Mouse (Mus musculus) midbrain, embryonic 12.5 days (tissue): ENCODE data around the gene Faf2. TPM values are rescaled to one million over a fixed set of nuclear protein-coding genes. Genes with fewer than 3 reads are reported as not detected.

Experiments
- ATAC-seq: fragments of 200-750 bp; cut with Nextera tagmentation; 2 replicates; pipeline ENCODE4 v1.8.0; 2017; ENCODE audit warnings: low read depth, moderate TSS enrichment, moderate library complexity; ENCODE audit not compliant: low FRiP score
- H3K27ac ChIP-seq: fragments of 300-500 bp; sonication (generic); replicated peaks from 2 replicates; pipeline ENCODE4 v1.5.1; 2016; ENCODE audit warnings: mild to moderate bottlenecking
- H3K27me3 ChIP-seq: fragments of 300-500 bp; sonication (generic); 2 replicates; pipeline ENCODE4 v1.6.1; 2016; ENCODE audit warnings: mild to moderate bottlenecking
- H3K36me3 ChIP-seq: fragments of 300-500 bp; sonication (generic); 2 replicates; pipeline ENCODE4 v1.6.1; 2016
- H3K4me1 ChIP-seq: fragments of 300-500 bp; sonication (generic); 2 replicates; pipeline ENCODE4 v1.6.1; 2016
- H3K4me2 ChIP-seq: fragments of 300-500 bp; sonication (generic); replicated peaks from 2 replicates; pipeline ENCODE4 v1.6.1; 2016; ENCODE audit warnings: mild to moderate bottlenecking, moderate library complexity
- H3K4me3 ChIP-seq: fragments of 300-500 bp; sonication (generic); 2 replicates; pipeline ENCODE4 v1.5.1; 2016; ENCODE audit warnings: mild to moderate bottlenecking
- H3K9ac ChIP-seq: fragments of 300-500 bp; sonication (generic); replicated peaks from 2 replicates; pipeline ENCODE4 v1.6.1; 2016; ENCODE audit warnings: mild to moderate bottlenecking, moderate library complexity
- H3K9me3 ChIP-seq: fragments of 300-500 bp; sonication (generic); 2 replicates; pipeline ENCODE4 v1.6.1; 2016; ENCODE audit warnings: mild to moderate bottlenecking
- WGBS: fragments of 180-500 bp; shearing (Covaris S2); methylation state at CpG from one replicate; pipeline ENCODE4 v1.1.7; 2016; 5-methylcytosine and 5-hydroxymethylcytosine counted together
- polyA plus RNA-seq: library from polyadenylated mRNA; unstranded; fragments of >200 nt; fragmentation: Nextera tagmentation; extraction: Ambion mirVana; gene quantifications from 2 replicates; pipeline ENCODE4 v1.2.1, GENCODE M21; 2016

Gene Faf2
- polyA plus RNA-seq, 1 experiment from 2014 or later = 79.5 TPM

DNA sequence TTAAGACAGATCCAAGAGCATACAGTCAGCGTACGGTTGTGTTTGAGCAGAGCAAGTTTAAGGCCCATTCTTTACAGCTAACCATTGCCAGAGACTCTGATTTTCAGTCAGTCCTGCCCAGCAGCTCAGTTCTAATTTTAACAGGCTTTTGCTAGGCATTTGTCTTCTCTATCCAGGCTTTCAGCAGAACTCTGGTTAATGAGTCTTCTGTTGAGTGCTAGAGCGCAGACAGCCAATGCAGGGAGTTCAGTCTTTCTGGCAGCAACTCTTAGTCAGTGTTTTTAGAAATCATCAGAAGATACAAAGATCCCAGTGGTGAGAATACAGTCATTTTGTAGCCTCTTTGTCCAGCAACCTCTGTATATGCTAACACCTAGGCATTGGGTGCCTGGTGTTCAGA lies 28.9 kb downstream of the Faf2 start:
- H3K27me3 ChIP-seq = no peaks in the 10 kb centered on the region
- peaks cover 94% of the 10 kb centered on the region for H3K36me3 ChIP-seq
- 97% methylated on average over 3 of the region's 3 CpGs for WGBS
- no peak overlapping the region for H3K4me3 ChIP-seq
- H3K27ac ChIP-seq = no peak overlapping the region
- H3K4me1 ChIP-seq = no peaks in the 10 kb centered on the region
- no peak overlapping the region for H3K9ac ChIP-seq
- H3K9me3 ChIP-seq = no peaks in the 10 kb centered on the region
- H3K4me2 ChIP-seq = no peak overlapping the region
- ATAC-seq = no peak

DNA sequence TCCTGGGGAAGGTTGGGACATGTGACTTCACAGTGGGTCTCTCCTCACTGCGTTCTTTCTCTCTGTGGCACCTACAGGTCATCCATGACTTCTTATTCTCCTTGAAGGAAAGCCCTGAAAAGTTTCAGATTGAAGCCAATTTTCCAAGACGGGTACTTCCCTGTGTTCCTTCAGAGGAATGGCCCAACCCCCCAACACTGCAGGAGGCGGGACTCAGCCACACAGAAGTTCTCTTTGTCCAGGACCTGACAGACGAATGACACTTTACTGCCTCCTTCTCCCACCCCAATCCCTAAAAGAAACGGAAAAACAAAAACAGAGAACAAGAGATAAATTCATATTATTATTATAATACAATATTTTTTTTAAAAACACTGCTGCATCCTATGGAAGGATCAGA lies 39.3 kb downstream of the Faf2 start:
- H3K4me2 ChIP-seq = no peak overlapping the region
- H3K4me3 ChIP-seq = no peak overlapping the region
- H3K36me3 ChIP-seq = peaks cover 81% of the 10 kb centered on the region
- no peak for ATAC-seq
- no peak overlapping the region for H3K9ac ChIP-seq
- no peaks in the 10 kb centered on the region for H3K9me3 ChIP-seq
- H3K4me1 ChIP-seq = no peaks in the 10 kb centered on the region
- no peaks in the 10 kb centered on the region for H3K27me3 ChIP-seq
- no peak overlapping the region for H3K27ac ChIP-seq
- 74% methylated on average over 5 of the region's 5 CpGs for WGBS

DNA sequence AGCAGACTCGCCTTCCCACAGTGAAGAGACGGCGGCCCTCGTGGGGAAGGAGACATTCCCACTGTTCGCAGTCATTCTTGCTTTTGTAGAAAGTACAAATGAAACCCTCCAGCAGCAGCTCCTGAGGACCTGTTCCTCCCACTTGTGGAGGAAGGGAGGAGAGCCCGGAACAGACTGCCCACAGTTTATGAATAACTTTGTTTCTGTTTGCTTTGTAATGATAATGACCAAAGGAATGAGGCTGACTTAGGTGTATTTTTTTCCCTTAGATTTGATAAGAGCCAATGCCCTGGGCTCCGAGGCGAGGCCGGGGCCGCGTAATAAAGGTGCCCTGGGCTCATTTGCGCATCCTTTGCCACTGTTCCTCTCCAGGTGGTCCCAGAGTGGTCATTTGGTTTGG lies 39.8 kb downstream of the Faf2 start:
- Histone ChIP-seq H3K4me1 (no peaks in the 10 kb centered on the region), H3K4me2 (no peak overlapping the region), H3K36me3 (peaks cover 76% of the 10 kb centered on the region), H3K27ac (no peak overlapping the region), H3K27me3 (no peaks in the 10 kb centered on the region), H3K9me3 (no peaks in the 10 kb centered on the region), H3K4me3 (no peak overlapping the region), H3K9ac (no peak overlapping the region)
- ATAC-seq = no peak
- 92% methylated on average over 12 of the region's 12 CpGs for WGBS

DNA sequence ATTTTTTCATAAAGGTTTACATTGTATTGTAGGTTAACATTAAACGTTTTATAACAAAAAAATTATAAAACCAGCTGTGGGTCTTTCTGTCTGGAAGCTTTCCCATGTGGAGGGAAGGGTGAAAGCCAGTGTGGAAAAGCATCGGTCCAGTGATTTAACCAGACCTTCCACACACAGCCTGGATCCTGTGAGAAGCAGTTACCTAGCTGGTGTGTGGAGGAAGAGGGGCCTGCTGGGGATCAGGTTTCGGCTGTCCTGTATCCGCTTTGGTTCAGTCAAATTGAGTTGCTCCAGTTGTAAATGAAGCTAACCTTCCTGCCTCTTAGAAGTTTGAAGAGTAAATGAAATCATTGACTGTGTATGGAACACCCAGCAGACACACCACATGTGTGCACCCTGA lies 42.4 kb downstream of the Faf2 start:
- no peaks in the 10 kb centered on the region for H3K4me1 ChIP-seq
- H3K4me3 ChIP-seq = no peak overlapping the region
- 92% methylated on average over 4 of the region's 4 CpGs for WGBS
- H3K9me3 ChIP-seq = no peaks in the 10 kb centered on the region
- no peak overlapping the region for H3K4me2 ChIP-seq
- H3K27ac ChIP-seq = no peak overlapping the region
- H3K36me3 ChIP-seq = peaks cover 57% of the 10 kb centered on the region
- no peak for ATAC-seq
- H3K27me3 ChIP-seq = no peaks in the 10 kb centered on the region
- H3K9ac ChIP-seq = no peak overlapping the region

DNA sequence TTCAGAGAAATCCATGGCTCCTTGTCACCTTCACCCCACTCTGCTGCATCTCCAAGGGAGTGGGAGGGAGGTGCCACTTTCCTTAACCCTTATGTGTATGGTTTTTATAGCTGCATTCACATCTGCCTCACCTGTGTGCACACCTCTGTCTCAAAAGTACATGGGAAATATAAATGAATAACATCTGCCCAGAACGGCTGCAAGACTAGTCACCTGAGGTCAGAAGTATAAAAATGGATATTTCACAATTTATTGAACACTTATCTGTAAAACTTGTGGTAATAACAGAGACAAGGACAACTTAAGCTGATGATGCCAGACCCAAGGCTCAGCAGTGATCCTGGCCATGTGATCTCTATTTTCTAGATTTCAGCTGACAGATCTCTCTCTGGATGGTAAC lies 42.9 kb downstream of the Faf2 start:
- 98% methylated on average over 1 of the region's 1 CpGs for whole genome bisulfite sequencing
- no peaks in the 10 kb centered on the region for H3K27me3 ChIP-seq

DNA sequence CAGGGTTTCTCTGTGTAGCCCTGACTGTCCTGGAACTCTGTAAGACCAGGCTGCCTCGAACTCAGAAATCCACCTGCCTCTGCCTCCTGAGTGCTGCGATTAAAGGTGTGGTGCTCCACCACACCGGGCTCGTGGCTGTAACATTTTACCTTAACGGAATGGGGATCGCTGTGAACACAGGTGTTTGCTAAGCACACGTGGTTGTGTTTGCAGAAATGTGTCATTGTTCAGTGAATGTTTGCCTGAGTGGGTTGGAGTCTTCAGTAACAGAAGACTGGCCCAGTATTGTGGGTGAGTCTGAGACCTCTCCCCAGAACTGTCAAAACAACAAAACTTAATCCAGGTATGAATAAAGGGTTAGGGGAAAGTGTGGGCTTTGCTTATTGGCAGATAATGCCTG lies 43.5 kb downstream of the Faf2 start:
- no peak for ATAC-seq
- Histone ChIP-seq H3K4me2 (no peak overlapping the region), H3K4me3 (no peak overlapping the region), H3K4me1 (no peaks in the 10 kb centered on the region), H3K27me3 (no peaks in the 10 kb centered on the region), H3K27ac (no peak overlapping the region), H3K36me3 (peaks cover 47% of the 10 kb centered on the region), H3K9ac (no peak overlapping the region), H3K9me3 (no peaks in the 10 kb centered on the region)
- 94% methylated on average over 7 of the region's 7 CpGs for WGBS

More for the DNA sequence above, 42.9 kb downstream of the Faf2 start:
- H3K27ac ChIP-seq = no peak overlapping the region
- H3K4me1 ChIP-seq = no peaks in the 10 kb centered on the region
- no peak for ATAC-seq
- H3K36me3 ChIP-seq = peaks cover 52% of the 10 kb centered on the region
- H3K9ac ChIP-seq = no peak overlapping the region
- H3K4me2 ChIP-seq = no peak overlapping the region
- H3K4me3 ChIP-seq = no peak overlapping the region
- H3K9me3 ChIP-seq = no peaks in the 10 kb centered on the region

DNA sequence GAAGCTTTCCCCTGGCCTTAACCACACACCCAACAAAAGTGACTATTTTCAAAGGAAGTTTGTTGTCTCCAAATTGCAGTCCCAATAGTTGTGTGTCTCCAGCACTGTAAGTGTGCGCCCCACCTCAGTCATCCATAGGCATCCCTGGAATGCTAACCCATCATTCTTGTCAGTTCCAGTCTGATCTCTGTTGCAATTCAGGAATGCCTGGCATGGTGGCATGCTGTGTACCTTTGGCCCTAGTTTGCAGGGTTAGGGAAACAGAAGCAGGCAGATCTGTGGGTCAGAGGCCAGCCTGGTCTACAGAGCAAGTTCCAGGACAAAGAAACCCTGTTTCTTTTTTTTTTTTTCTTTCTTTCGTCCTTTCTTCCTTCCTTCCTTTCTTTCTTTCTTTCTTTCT lies 48.9 kb downstream of the Faf2 start:
- no peak for ATAC-seq
- Histone ChIP-seq H3K4me1 (no peaks in the 10 kb centered on the region), H3K36me3 (peaks cover 7% of the 10 kb centered on the region; the same call in 1 of the 2 replicates), H3K27me3 (no peaks in the 10 kb centered on the region), H3K27ac (no peak overlapping the region), H3K4me2 (no peak overlapping the region), H3K9ac (no peak overlapping the region), H3K4me3 (no peak overlapping the region), H3K9me3 (no peaks in the 10 kb centered on the region)
- 74% methylated on average over 2 of the region's 2 CpGs for WGBS

DNA sequence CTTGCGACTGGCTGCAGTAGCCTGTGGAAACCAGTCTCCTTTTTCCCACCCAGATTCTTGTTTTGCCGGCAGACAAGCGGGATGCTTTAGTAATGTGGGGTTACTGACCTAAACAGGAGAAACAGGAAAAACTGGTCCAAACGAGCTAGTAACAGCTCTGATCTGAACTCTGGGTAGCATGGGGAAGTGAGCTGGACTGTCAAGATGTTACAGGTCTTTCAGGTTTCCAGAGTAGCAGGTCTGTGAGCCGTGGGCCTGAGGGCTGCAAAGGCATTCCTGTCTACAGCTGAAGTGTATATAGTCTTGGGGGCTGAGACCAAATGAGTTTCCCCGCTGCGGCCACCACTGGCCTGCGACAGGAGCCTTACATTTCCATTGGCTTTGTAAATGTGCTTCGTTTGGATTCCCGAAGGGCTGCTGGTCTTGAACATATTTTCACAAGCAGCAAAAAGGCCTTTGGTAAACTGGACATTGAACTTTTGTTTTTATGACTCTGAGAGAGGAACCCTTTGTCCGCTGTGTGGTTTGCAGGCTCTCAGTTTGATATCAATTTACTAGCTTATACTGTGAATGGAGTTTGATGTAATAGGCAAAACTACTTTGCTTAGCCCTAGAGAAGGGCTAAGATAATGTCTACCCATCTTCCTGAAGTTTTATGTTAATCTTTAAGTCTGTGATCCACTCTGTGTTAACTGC lies 54.5 kb downstream of the Faf2 start:
- Histone ChIP-seq H3K9me3 (no peaks in the 10 kb centered on the region), H3K36me3 (peaks cover 23% of the 10 kb centered on the region), H3K9ac (no peak overlapping the region), H3K4me1 (no peaks in the 10 kb centered on the region), H3K4me2 (no peak overlapping the region), H3K27ac (no peak overlapping the region), H3K4me3 (no peak overlapping the region), H3K27me3 (no peaks in the 10 kb centered on the region)
- no peak for ATAC-seq
- WGBS = 73% methylated on average over 11 of the region's 11 CpGs

DNA sequence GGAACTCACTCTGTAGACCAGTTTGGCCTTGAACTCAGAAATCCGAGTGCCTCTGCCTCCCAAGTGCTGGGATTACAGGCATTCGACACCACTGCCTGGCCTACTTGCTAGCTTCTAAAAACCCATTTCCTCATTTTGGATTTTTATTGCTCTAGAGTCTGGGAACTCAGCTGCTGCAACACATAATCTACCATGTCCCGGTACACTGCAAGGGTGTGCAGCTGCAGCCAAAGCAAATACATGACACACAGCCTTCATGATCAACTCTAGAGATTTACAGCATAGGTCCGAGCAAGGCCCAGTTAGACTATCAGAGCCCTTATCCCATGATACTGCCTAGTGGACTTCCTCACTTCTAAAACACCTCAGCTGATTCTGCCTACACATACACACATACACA lies 56.7 kb downstream of the Faf2 start:
- no peak for ATAC-seq
- Histone ChIP-seq H3K27me3 (no peaks in the 10 kb centered on the region), H3K4me1 (no peaks in the 10 kb centered on the region), H3K36me3 (peaks cover 45% of the 10 kb centered on the region), H3K9ac (no peak overlapping the region), H3K4me2 (no peak overlapping the region), H3K27ac (0 out of 2 replicates have a peak overlapping the region, but pooled peaks have one; percentile 17), H3K4me3 (no peak overlapping the region), H3K9me3 (no peaks in the 10 kb centered on the region)
- 78% methylated on average over 4 of the region's 4 CpGs for WGBS

DNA sequence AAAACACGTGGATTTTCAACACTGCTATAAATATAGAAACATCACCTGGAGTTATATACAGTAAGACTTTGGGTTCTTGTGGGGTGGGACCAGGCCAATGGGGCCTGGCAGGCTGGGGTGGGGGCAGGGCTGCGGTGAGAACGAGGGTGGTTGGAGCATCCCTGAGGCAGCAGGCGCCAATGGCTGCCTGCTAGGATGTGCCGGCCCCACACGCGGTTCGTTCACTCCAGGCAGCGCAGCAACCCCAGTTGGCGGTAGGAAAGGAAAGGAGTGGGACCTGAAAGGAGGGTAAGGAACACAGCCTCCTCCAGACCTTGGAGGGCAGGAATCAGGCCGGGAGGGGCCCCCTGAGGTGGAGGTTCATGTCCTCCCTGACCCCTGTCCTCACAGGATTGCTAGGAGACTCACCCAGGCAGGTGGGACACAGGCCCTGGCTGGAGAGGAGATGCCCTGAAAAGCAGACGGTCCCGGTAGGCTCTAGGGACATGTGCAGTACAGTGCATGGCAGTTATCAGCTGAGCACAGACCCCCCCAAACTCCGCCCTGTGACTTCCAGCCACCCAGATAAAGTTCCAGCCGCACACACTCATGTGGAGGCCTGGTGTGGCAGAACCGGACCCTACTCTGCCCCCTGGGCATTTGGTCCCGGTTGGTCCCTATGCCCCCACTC lies 58.7 kb downstream of the Faf2 start:
- Histone ChIP-seq H3K36me3 (peaks cover 56% of the 10 kb centered on the region), H3K27ac (no peak overlapping the region), H3K4me3 (no peak overlapping the region), H3K4me2 (no peak overlapping the region), H3K9me3 (no peaks in the 10 kb centered on the region), H3K4me1 (peaks cover 14% of the 10 kb centered on the region), H3K9ac (no peak overlapping the region), H3K27me3 (no peaks in the 10 kb centered on the region)
- WGBS = 86% methylated on average over 17 of the region's 17 CpGs
- ATAC-seq = no peak

DNA sequence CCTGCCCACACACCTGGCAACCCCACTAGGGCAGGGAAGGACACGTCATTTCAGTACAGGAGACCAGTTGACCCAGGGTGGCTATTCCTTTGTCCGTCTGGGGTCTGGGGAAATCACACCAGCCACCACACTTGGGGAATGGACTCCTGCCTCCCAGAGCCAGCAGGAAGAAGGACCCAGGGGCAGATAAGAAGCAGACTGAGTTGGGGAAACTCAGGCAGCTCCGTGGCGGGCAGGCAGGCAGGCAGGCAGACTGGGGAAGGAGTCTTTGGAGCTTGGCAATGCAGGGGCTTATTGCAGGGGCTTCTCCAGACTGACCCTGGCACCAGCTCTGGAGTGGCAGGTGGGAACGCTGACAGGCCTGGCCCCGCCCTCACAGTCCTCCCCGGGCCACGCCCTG lies 59.7 kb downstream of the Faf2 start:
- H3K27ac ChIP-seq = no peak overlapping the region
- WGBS = 88% methylated on average over 8 of the region's 8 CpGs
- no peak overlapping the region for H3K4me2 ChIP-seq
- peaks cover 56% of the 10 kb centered on the region for H3K36me3 ChIP-seq
- H3K9ac ChIP-seq = no peak overlapping the region
- no peak overlapping the region for H3K4me3 ChIP-seq
- no peaks in the 10 kb centered on the region for H3K9me3 ChIP-seq
- no peaks in the 10 kb centered on the region for H3K27me3 ChIP-seq
- no peak for ATAC-seq
- peaks cover 23% of the 10 kb centered on the region for H3K4me1 ChIP-seq

DNA sequence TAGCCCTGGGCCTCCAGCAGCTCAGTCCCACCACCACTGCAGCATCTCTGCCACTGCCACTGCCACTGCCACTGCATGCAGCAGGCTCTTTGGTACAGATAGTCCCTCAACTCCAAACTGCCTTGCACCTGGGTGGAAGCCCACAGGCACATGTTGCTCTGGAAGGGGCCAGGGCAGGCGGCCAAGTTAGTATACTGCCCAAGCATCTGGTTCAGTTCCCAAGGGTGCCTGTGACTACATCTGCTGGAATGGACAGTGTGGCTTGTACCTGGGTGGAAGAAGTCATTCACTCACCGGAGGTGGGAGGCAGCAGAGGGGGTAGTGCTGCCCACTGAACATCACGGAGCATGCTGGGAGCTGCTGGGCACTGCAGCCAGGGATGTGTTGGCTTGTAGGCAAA lies 61.7 kb downstream of the Faf2 start:
- ATAC-seq = no peak
- H3K4me1 ChIP-seq = peaks cover 24% of the 10 kb centered on the region
- H3K9ac ChIP-seq = no peak overlapping the region; the same call in 1 of the 2 replicates
- no peaks in the 10 kb centered on the region for H3K9me3 ChIP-seq
- no peak overlapping the region for H3K4me3 ChIP-seq
- no peak overlapping the region for H3K4me2 ChIP-seq
- H3K27me3 ChIP-seq = no peaks in the 10 kb centered on the region
- H3K36me3 ChIP-seq = peaks cover 56% of the 10 kb centered on the region
- WGBS = 97% methylated on average over 3 of the region's 3 CpGs
- H3K27ac ChIP-seq = no peak overlapping the region
